Mouse (Mus musculus): ENCODE results near the gene Zfp213.

- TF ChIP-seq CTCF (IDR thresholded peaks at IDR 0.05; ENCODE audit: low read depth) (peak; percentile 53), EP300 (IDR thresholded peaks at IDR 0.05; ENCODE audit: low read depth) (no peak)
Observed at GRCm38 (mm10) chr17:23572059-23572458, 8.0 kb upstream of the Zfp213 start.
